Mouse (Mus musculus) frontal cortex, postnatal 14 days (tissue): Measurements from ENCODE around the gene Olfr478.
"Not testable (repeated sequence)": the region's sequence is repeated elsewhere in the genome, so short reads cannot be mapped to it uniquely, and the experiment has no call there.

Experiments
- DNase-seq, 2 experiments: peaks; one replicate each; pipeline ENCODE4 v3.0.0; 2022; ENCODE audit warnings: low spot score in 2 of 2

Olfr478 gene

DNA sequence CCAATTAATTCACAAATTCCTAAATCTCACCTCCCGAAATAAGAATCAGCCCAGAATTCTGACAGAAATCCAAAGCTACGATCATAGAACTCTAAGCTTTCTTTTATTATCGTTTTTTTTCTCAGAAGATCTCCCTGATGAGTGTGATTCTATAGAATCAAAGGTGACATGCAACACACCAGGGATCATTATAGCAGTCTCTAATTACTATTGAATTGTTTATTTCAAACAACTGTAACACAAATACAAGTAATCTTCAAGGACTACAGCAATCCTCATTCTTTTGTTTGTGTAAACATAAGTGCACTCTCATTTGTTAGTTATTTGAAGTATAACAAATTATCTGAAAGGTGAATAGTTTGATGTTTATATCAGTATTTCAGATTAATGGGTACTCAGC lies at the start of gene Olfr478:
TSS of gene Olfr478 (minus strand) at position 101 of the 400 bp plus-strand sequence.
- DNase-seq = no peak

DNA sequence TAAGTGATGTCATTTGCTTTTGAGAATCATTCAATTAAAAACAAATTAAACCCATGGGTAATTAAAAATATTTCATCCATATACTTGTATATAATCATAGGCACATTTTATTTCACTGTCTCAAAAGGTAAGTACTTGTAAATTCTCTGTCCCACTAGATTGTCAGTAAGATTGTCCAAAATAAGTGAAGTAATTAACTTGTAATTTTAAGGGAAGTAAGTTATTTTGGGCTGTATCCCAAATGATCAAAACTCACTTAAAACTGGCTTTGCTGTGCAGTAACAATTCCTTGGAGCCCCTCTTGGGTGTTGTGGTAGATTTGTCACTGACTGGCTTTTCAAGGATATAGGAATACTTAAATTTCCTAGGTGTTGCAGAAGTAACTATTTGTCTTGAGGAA lies 45.8 kb upstream of the Olfr478 start, which contains the start of gene Olfr481:
TSS of gene Olfr481 (plus strand) at position 301 of the 400 bp plus-strand sequence.
- no peak for DNase-seq

DNA sequence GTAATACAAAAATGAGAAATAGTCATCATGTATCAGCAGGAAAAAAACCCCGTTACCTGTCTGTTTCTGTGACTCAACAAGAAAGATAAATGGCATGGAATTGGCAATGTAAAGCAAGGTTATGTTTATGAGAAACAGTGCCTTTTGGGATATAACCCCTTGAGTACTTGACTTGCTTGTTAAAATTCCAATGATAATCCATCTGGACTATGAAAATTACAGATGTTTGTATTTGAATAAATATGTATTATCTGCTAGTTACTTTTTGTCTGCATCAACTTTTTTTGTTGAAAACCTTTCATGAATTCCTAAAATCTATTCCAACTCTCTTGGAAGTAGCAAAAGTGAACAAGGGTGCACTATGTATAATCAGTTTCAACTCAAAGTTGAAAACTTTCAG lies 33.5 kb upstream of the Olfr478 start, which contains the start of gene Olfr480:
TSS of gene Olfr480 (minus strand) at position 101 of the 400 bp plus-strand sequence.
- DNase-seq = no peak

DNA sequence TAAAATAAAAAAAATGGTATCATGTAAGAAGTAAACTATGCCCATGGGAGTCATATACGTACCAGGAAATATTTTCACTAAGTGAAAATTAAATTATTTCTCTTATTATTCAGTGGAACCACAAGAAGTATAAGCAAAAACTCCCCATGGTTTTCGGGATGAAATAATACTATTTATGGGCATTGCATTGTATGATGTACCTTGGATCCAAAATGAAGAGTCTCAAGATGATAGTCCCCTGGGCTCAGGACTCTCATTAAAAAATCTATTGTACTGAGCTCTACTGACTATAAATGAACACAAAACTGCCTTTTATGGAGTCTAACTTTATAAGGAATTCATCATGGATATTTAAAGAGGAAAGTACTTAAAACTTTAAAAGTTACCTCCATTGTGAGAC lies 16.6 kb upstream of the Olfr478 start, which contains the start of gene Olfr479:
TSS of gene Olfr479 (plus strand) at position 301 of the 400 bp plus-strand sequence.
- DNase-seq = no peak

DNA sequence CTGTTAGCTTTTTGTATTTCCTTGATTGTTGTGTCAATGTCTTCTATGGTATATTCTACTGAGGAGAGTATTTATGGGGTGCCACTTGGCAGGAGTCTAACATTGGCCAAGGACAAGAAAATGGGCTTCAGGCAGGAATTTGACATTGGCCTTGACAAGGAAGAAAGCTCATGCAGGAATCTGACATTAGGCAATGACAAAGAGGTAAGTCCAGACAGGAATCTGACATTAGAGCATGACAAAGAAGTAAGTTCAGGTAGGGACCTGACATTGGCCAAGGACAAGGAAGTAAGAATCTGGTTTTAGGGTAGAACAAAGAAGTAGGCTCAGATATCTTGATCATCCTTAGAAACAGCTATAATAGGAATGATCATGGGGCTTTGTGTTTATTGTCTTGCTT lies 19.5 kb downstream of the Olfr478 start:
- DNase-seq = not testable (repeated sequence)

DNA sequence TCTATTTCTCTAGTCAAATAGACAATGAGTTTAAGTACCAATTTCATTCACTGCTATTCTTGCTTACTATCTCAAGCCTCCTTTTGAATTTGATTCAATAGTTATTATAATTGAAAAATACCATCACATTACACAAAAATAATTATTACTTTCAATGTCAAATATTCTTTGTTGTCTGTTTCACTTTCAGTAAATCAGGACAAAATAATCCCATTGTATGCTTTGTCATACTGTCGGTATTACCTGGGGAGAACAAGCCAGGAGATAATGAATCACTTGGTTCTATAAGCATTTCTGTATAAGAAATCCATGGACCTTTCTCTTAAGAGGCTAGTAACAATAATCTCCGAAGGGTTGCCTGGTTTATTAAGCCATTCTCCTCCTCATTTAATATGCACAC lies 47.4 kb downstream of the Olfr478 start, which contains the start of gene Olfr477:
TSS of gene Olfr477 (plus strand) at position 301 of the 400 bp plus-strand sequence.
- no peak for DNase-seq
